Mouse (Mus musculus) neural tube, embryonic 15.5 days (tissue): ENCODE results near the gene Ypel3. TPM values are rescaled to one million over a fixed set of nuclear protein-coding genes. Genes with fewer than 3 reads are reported as not detected.

Source experiments
- ATAC-seq: fragments of 200-750 bp; cut with Nextera tagmentation; 2 replicates; pipeline ENCODE4 v1.8.0; 2017; ENCODE audit warnings: mild to moderate bottlenecking, moderate TSS enrichment, moderate library complexity; ENCODE audit not compliant: low FRiP score
- H3K27ac ChIP-seq: fragments of 300-500 bp; sonication (generic); replicated peaks from 2 replicates; pipeline ENCODE4 v1.5.1; 2015; ENCODE audit warnings: mild to moderate bottlenecking, inconsistent platforms
- H3K27me3 ChIP-seq: fragments of 300-500 bp; sonication (generic); replicated peaks from 2 replicates; pipeline ENCODE4 v1.6.1; 2015; ENCODE audit warnings: inconsistent platforms
- H3K36me3 ChIP-seq: fragments of 300-500 bp; sonication (generic); 2 replicates; pipeline ENCODE4 v1.6.1; 2015; ENCODE audit warnings: inconsistent platforms
- H3K4me1 ChIP-seq: fragments of 300-500 bp; sonication (generic); 2 replicates; pipeline ENCODE4 v1.6.1; 2015; ENCODE audit warnings: inconsistent platforms
- H3K4me2 ChIP-seq: fragments of 300-500 bp; sonication (generic); 2 replicates; pipeline ENCODE4 v1.6.1; 2015; ENCODE audit warnings: inconsistent platforms, mild to moderate bottlenecking, moderate library complexity
- H3K4me3 ChIP-seq: fragments of 300-500 bp; sonication (generic); replicated peaks from 2 replicates; pipeline ENCODE4 v1.5.1; 2015; ENCODE audit warnings: mild to moderate bottlenecking, inconsistent platforms
- H3K9ac ChIP-seq: fragments of 300-500 bp; sonication (generic); replicated peaks from 2 replicates; pipeline ENCODE4 v1.6.1; 2015; ENCODE audit warnings: mild to moderate bottlenecking, inconsistent platforms
- H3K9me3 ChIP-seq: fragments of 300-500 bp; sonication (generic); replicated peaks from 2 replicates; pipeline ENCODE4 v1.6.1; 2016; ENCODE audit warnings: inconsistent platforms
- WGBS: fragments of 180-500 bp; shearing (Covaris S2); methylation state at CpG from one replicate; pipeline ENCODE4 v1.1.7; 2015; ENCODE audit warnings: mixed read lengths; 5-methylcytosine and 5-hydroxymethylcytosine counted together
- polyA plus RNA-seq: library from polyadenylated mRNA; unstranded; fragments of >200 nt; fragmentation: Nextera tagmentation; extraction: Ambion mirVana; gene quantifications from 2 replicates; pipeline ENCODE4 v1.2.1, GENCODE M21; 2015

Ypel3 gene
- polyA plus RNA-seq, 1 experiment from 2014 or later, result 207 TPM

GRCm38 (mm10) chr7:126795387-126796317, 18.9 kb downstream of the Ypel3 start:
- Histone ChIP-seq H3K27ac (no peak overlapping the region), H3K4me1 (peaks cover 59% of the 10 kb centered on the region), H3K36me3 (peaks cover 36% of the 10 kb centered on the region), H3K4me3 (0 out of 2 replicates have a peak overlapping the region, but pooled peaks have one; percentile 85), H3K9me3 (no peaks in the 10 kb centered on the region), H3K27me3 (no peaks in the 10 kb centered on the region), H3K4me2 (no peak overlapping the region), H3K9ac (no peak overlapping the region)
- ATAC-seq, result no peak
- WGBS, result 77% methylated on average over 16 of the region's 16 CpGs

- H3K27me3 ChIP-seq, result no peaks in the 10 kb centered on the region
- no peak overlapping the region for H3K9ac ChIP-seq
- WGBS, result 69% methylated on average over 8 of the region's 8 CpGs
- H3K9me3 ChIP-seq, result no peaks in the 10 kb centered on the region
- H3K27ac ChIP-seq, result no peak overlapping the region
- peaks cover 55% of the 10 kb centered on the region for H3K4me1 ChIP-seq
- H3K36me3 ChIP-seq, result peaks cover 36% of the 10 kb centered on the region
- H3K4me2 ChIP-seq, result peak overlapping the region; percentile 89
- ATAC-seq, result no peak
- peak overlapping the region; percentile 85; the same call in 1 of the 2 replicates for H3K4me3 ChIP-seq
Observed at GRCm38 (mm10) chr7:126796350-126796932, 19.7 kb downstream of the Ypel3 start.

- Histone ChIP-seq H3K9ac (peak within 1 kb of the TSS; percentile 81), H3K9me3 (no peaks in the 10 kb centered on the region), H3K36me3 (peaks cover 36% of the 10 kb centered on the region), H3K27ac (peak within 1 kb of the TSS; percentile 95), H3K4me3 (peak within 1 kb of the TSS; percentile 85), H3K27me3 (no peaks in the 10 kb centered on the region), H3K4me2 (peak within 1 kb of the TSS; percentile 89), H3K4me1 (peaks cover 51% of the 10 kb centered on the region)
- 26% methylated on average over 21 of the region's 21 CpGs for WGBS
- ATAC-seq, result no peak
Observed at GRCm38 (mm10) chr7:126797411-126798126, 20.8 kb downstream of the Ypel3 start, which contains the start of gene Fam57b. Fam57b (plus strand) TSS chr7:126797668.

GRCm38 (mm10) chr7:126798127-126799049, 21.6 kb downstream of the Ypel3 start:
- Histone ChIP-seq H3K4me1 (peaks cover 43% of the 10 kb centered on the region), H3K9ac (peak overlapping the region; percentile 81), H3K36me3 (peaks cover 36% of the 10 kb centered on the region), H3K27ac (peak overlapping the region; percentile 95), H3K4me3 (peak overlapping the region; percentile 85), H3K27me3 (no peaks in the 10 kb centered on the region), H3K4me2 (peak overlapping the region; percentile 89), H3K9me3 (no peaks in the 10 kb centered on the region)
- under 1% methylated on average over 40 of the region's 40 CpGs for WGBS
- ATAC-seq, result no peak; the same call in 1 of the 2 replicates

GRCm38 (mm10) chr7:126799050-126799467, 22.3 kb downstream of the Ypel3 start:
- no peaks in the 10 kb centered on the region for H3K27me3 ChIP-seq
- peak; percentile 96 for ATAC-seq
- H3K4me2 ChIP-seq, result peak overlapping the region; percentile 89
- no peaks in the 10 kb centered on the region for H3K9me3 ChIP-seq
- peak overlapping the region; percentile 95 for H3K27ac ChIP-seq
- H3K4me1 ChIP-seq, result peaks cover 42% of the 10 kb centered on the region
- peak overlapping the region; percentile 85 for H3K4me3 ChIP-seq
- peak overlapping the region; percentile 81 for H3K9ac ChIP-seq
- under 1% methylated on average over 30 of the region's 36 CpGs for WGBS
- H3K36me3 ChIP-seq, result peaks cover 32% of the 10 kb centered on the region

GRCm38 (mm10) chr7:126799468-126800268, 22.9 kb downstream of the Ypel3 start:
- WGBS, result 1% methylated on average over 37 of the region's 38 CpGs
- Histone ChIP-seq H3K27ac (peak overlapping the region; percentile 95), H3K4me3 (peak overlapping the region; percentile 85), H3K4me2 (peak overlapping the region; percentile 89), H3K4me1 (peaks cover 42% of the 10 kb centered on the region), H3K9ac (peak overlapping the region; percentile 68), H3K9me3 (no peaks in the 10 kb centered on the region), H3K27me3 (no peaks in the 10 kb centered on the region), H3K36me3 (peaks cover 26% of the 10 kb centered on the region)
- peak; percentile 93 for ATAC-seq

GRCm38 (mm10) chr7:126800269-126801056, 23.7 kb downstream of the Ypel3 start:
- Histone ChIP-seq H3K27me3 (no peaks in the 10 kb centered on the region), H3K9ac (peak overlapping the region; percentile 68), H3K36me3 (peaks cover 18% of the 10 kb centered on the region), H3K4me2 (peak overlapping the region; percentile 89), H3K4me3 (peak overlapping the region; percentile 85), H3K9me3 (no peaks in the 10 kb centered on the region), H3K4me1 (peaks cover 42% of the 10 kb centered on the region), H3K27ac (peak overlapping the region; percentile 95)
- no peak for ATAC-seq
- 42% methylated on average over 5 of the region's 5 CpGs for WGBS

- Histone ChIP-seq H3K4me1 (peaks cover 37% of the 10 kb centered on the region), H3K9ac (peak overlapping the region; percentile 68; the same call in 1 of the 2 replicates)
Observed at GRCm38 (mm10) chr7:126801057-126801422, 24.3 kb downstream of the Ypel3 start.

GRCm38 (mm10) chr7:126802134-126802889, 25.6 kb downstream of the Ypel3 start:
- Histone ChIP-seq H3K27ac (no peak overlapping the region), H3K27me3 (no peaks in the 10 kb centered on the region), H3K4me3 (no peak overlapping the region), H3K4me2 (no peak overlapping the region), H3K9ac (no peak overlapping the region), H3K36me3 (no peaks in the 10 kb centered on the region; the same call in 1 of the 2 replicates), H3K4me1 (peaks cover 27% of the 10 kb centered on the region), H3K9me3 (no peaks in the 10 kb centered on the region)
- ATAC-seq, result no peak
- 90% methylated on average over 11 of the region's 11 CpGs for WGBS

More at GRCm38 (mm10) chr7:126801057-126801422, 24.3 kb downstream of the Ypel3 start:
- Histone ChIP-seq H3K9me3 (no peaks in the 10 kb centered on the region), H3K27ac (peak overlapping the region; percentile 95; the same call in 1 of the 2 replicates), H3K36me3 (peaks cover 13% of the 10 kb centered on the region), H3K27me3 (no peaks in the 10 kb centered on the region), H3K4me3 (no peak overlapping the region), H3K4me2 (no peak overlapping the region)
- 95% methylated on average over 16 of the region's 16 CpGs for WGBS
- ATAC-seq, result no peak
